Comparison of ENCODE assay signal across 18 mouse cellular contexts in genomic region chr1:125837507-125837906, GRCm38 (mm10).
DNase-seq lines count a peak whose midpoint lies in the region; ATAC-seq and TF ChIP-seq lines count a peak whose summit lies in the region.
"Had no signal": no experiment of that assay in that cellular context is flagged by ENCODE, and none has a peak within 500 bp of the region (broad histone marks: within the 10 kb centered on the region; RNA-seq: fewer than 3 reads in every experiment).

No protein-coding gene starts in this region.

- no peak overlapping the region for H3K4me2 ChIP-seq in liver, embryonic 16.5 days (ENCODE audit: low read depth, low read length)
- H3K4me2 ChIP-seq in liver, embryonic 11.5 days = no peak overlapping the region
- no peak overlapping the region for H3K4me2 ChIP-seq in embryonic facial prominence, embryonic 11.5 days (ENCODE audit: low read depth, low read length)
- H3K4me2 ChIP-seq in intestine, embryonic 15.5 days (replicated peaks) = no peak overlapping the region
- no peak overlapping the region for H3K4me2 ChIP-seq in liver, postnatal 0 days (ENCODE audit: low read depth, low read length)
- H3K4me2 ChIP-seq: forebrain, embryonic 13.5 days; heart, embryonic 13.5 days; hindbrain, embryonic 15.5 days had no signal

- DNase-seq in liver, embryonic 11.5 days (ENCODE audit: low spot score) = no peak
- DNase-seq in embryonic facial prominence, embryonic 11.5 days (ENCODE audit: low spot score) = peak; percentile 17
- peak; percentile 46 for DNase-seq in liver, postnatal 0 days
- no peak for DNase-seq in embryo, embryonic 11 days
- no peak for DNase-seq in layer of hippocampus, postnatal 36 days
- DNase-seq: adrenal gland, adult 8-10 months; adrenal gland, postnatal 36 days; cerebellum, adult 2 months; forebrain, postnatal 0 days; gastrocnemius, adult 2 months; gastrocnemius, postnatal 25 days; heart, adult 11 months; heart, postnatal 36 days had no signal

- H3K9ac ChIP-seq in liver, embryonic 16.5 days (ENCODE audit: low read depth, low read length) = no peak overlapping the region
- H3K9ac ChIP-seq in liver, embryonic 11.5 days (ENCODE audit: low read depth, low read length) = no peak overlapping the region
- H3K9ac ChIP-seq in embryonic facial prominence, embryonic 11.5 days (replicated peaks; ENCODE audit: low read length) = no peak overlapping the region
- H3K9ac ChIP-seq in intestine, embryonic 15.5 days = no peak overlapping the region
- H3K9ac ChIP-seq in liver, postnatal 0 days (replicated peaks) = no peak overlapping the region
- H3K9ac ChIP-seq: forebrain, embryonic 13.5 days; forebrain, postnatal 0 days; heart, embryonic 13.5 days; hindbrain, embryonic 15.5 days had no signal

- 42% methylated on average over 1 of the region's 1 CpGs for WGBS in liver, embryonic 16.5 days (ENCODE audit: insufficient replicate concordance)
- WGBS in liver, embryonic 11.5 days = 52% methylated on average over 1 of the region's 1 CpGs
- WGBS in embryonic facial prominence, embryonic 11.5 days = 19% methylated on average over 1 of the region's 1 CpGs
- WGBS in intestine, embryonic 15.5 days = 17% methylated on average over 1 of the region's 1 CpGs
- 30% methylated on average over 1 of the region's 1 CpGs for WGBS in liver, postnatal 0 days (ENCODE audit: insufficient replicate concordance)

- peak; percentile 60; the same call in 1 of the 2 replicates for ATAC-seq in liver, embryonic 16.5 days (ENCODE audit: low read depth)
- ATAC-seq in liver, embryonic 11.5 days (replicated peaks; ENCODE audit: low FRiP score) = no peak
- ATAC-seq in embryonic facial prominence, embryonic 11.5 days (replicated peaks; ENCODE audit: insufficient number of reproducible peaks, low FRiP score, low TSS enrichment, low read depth) = no peak
- peak; percentile 65 for ATAC-seq in intestine, embryonic 15.5 days
- ATAC-seq in liver, postnatal 0 days = no peak
- ATAC-seq: forebrain, embryonic 13.5 days; forebrain, postnatal 0 days had no signal

- H3K4me1 ChIP-seq in liver, embryonic 16.5 days (ENCODE audit: control insufficient read depth, low read depth, low read length) = no peaks in the 10 kb centered on the region
- no peaks in the 10 kb centered on the region for H3K4me1 ChIP-seq in liver, embryonic 11.5 days (replicated peaks; ENCODE audit: control insufficient read depth, insufficient read depth, low read length)
- no peaks in the 10 kb centered on the region for H3K4me1 ChIP-seq in embryonic facial prominence, embryonic 11.5 days (ENCODE audit: control insufficient read depth, insufficient read depth, low read length)
- H3K4me1 ChIP-seq in intestine, embryonic 15.5 days (replicated peaks) = no peaks in the 10 kb centered on the region
- H3K4me1 ChIP-seq in liver, postnatal 0 days (ENCODE audit: insufficient read depth) = no peaks in the 10 kb centered on the region

- H3K27ac ChIP-seq in liver, embryonic 16.5 days (ENCODE audit: low read length) = no peak overlapping the region
- no peak overlapping the region for H3K27ac ChIP-seq in liver, embryonic 11.5 days (ENCODE audit: low read depth, low read length)
- H3K27ac ChIP-seq in embryonic facial prominence, embryonic 11.5 days (replicated peaks; ENCODE audit: low read depth, low read length) = no peak overlapping the region
- no peak overlapping the region for H3K27ac ChIP-seq in intestine, embryonic 15.5 days
- H3K27ac ChIP-seq in liver, postnatal 0 days (ENCODE audit: low read depth) = no peak overlapping the region
- H3K27ac ChIP-seq: forebrain, embryonic 13.5 days; gastrocnemius, adult 2 months; heart, embryonic 13.5 days; hindbrain, embryonic 15.5 days had no signal

- no peak overlapping the region for H3K4me3 ChIP-seq in liver, embryonic 16.5 days (ENCODE audit: low read depth, low read length)
- no peak overlapping the region for H3K4me3 ChIP-seq in liver, embryonic 11.5 days (ENCODE audit: low read depth, low read length)
- H3K4me3 ChIP-seq in embryonic facial prominence, embryonic 11.5 days (ENCODE audit: low read depth, low read length) = no peak overlapping the region
- no peak overlapping the region for H3K4me3 ChIP-seq in intestine, embryonic 15.5 days (replicated peaks)
- no peak overlapping the region for H3K4me3 ChIP-seq in liver, postnatal 0 days (ENCODE audit: low read depth, low read length)
- H3K4me3 ChIP-seq: forebrain, embryonic 13.5 days; gastrocnemius, adult 2 months; heart, embryonic 13.5 days; hindbrain, embryonic 15.5 days had no signal

- no peaks in the 10 kb centered on the region for H3K27me3 ChIP-seq in liver, embryonic 16.5 days (ENCODE audit: control insufficient read depth, insufficient read depth, low read depth, low read length)
- H3K27me3 ChIP-seq in liver, embryonic 11.5 days (replicated peaks; ENCODE audit: control insufficient read depth, insufficient read depth, low read length) = no peaks in the 10 kb centered on the region
- H3K27me3 ChIP-seq in embryonic facial prominence, embryonic 11.5 days (ENCODE audit: control insufficient read depth, insufficient read depth, low read length) = no peaks in the 10 kb centered on the region
- H3K27me3 ChIP-seq in intestine, embryonic 15.5 days (replicated peaks) = no peaks in the 10 kb centered on the region
- H3K27me3 ChIP-seq in liver, postnatal 0 days (ENCODE audit: insufficient read depth, low read length) = no peaks in the 10 kb centered on the region
- H3K27me3 ChIP-seq: forebrain, embryonic 13.5 days; heart, embryonic 13.5 days; hindbrain, embryonic 15.5 days had no signal

- no peaks in the 10 kb centered on the region for H3K36me3 ChIP-seq in liver, embryonic 16.5 days (ENCODE audit: control insufficient read depth, insufficient read depth)
- no peaks in the 10 kb centered on the region for H3K36me3 ChIP-seq in liver, embryonic 11.5 days (ENCODE audit: control insufficient read depth, insufficient read depth, low read length)
- no peaks in the 10 kb centered on the region for H3K36me3 ChIP-seq in embryonic facial prominence, embryonic 11.5 days (replicated peaks; ENCODE audit: control insufficient read depth, insufficient read depth, low read depth, low read length)
- H3K36me3 ChIP-seq in intestine, embryonic 15.5 days = no peaks in the 10 kb centered on the region
- H3K36me3 ChIP-seq in liver, postnatal 0 days (replicated peaks; ENCODE audit: insufficient read depth, low read length) = no peaks in the 10 kb centered on the region
- H3K36me3 ChIP-seq: heart, embryonic 13.5 days; hindbrain, embryonic 15.5 days had no signal

- TF ChIP-seq CTCF in liver, postnatal 0 days (IDR thresholded peaks at IDR 0.05; ENCODE audit: low read depth) = no peak

- H3K9me3 ChIP-seq in liver, embryonic 16.5 days (replicated peaks; ENCODE audit: control insufficient read depth, low read length) = no peaks in the 10 kb centered on the region
- H3K9me3 ChIP-seq in liver, embryonic 11.5 days (ENCODE audit: control insufficient read depth, low read length) = no peaks in the 10 kb centered on the region
- no peaks in the 10 kb centered on the region for H3K9me3 ChIP-seq in embryonic facial prominence, embryonic 11.5 days (replicated peaks; ENCODE audit: control insufficient read depth, low read length)
- H3K9me3 ChIP-seq in intestine, embryonic 15.5 days = no peaks in the 10 kb centered on the region
- no peaks in the 10 kb centered on the region for H3K9me3 ChIP-seq in liver, postnatal 0 days (ENCODE audit: low read length)
- H3K9me3 ChIP-seq: forebrain, embryonic 13.5 days; heart, embryonic 13.5 days; hindbrain, embryonic 15.5 days had no signal

- TF ChIP-seq EP300 in liver, postnatal 0 days (IDR thresholded peaks at IDR 0.05; ENCODE audit: low read depth) = no peak

Comparison
In these comparisons a context has a peak if more than half of its experiments do, and no peak if none do; other contexts are left out.
1. ATAC-seq: peak in liver, embryonic 16.5 days (single experiment) and intestine, embryonic 15.5 days (single experiment); none in liver, embryonic 11.5 days (single experiment), embryonic facial prominence, embryonic 11.5 days (single experiment) and liver, postnatal 0 days (single experiment).
2. DNase-seq: peak in embryonic facial prominence, embryonic 11.5 days (single experiment) and liver, postnatal 0 days (single experiment); none in liver, embryonic 11.5 days (single experiment), embryo, embryonic 11 days (single experiment) and layer of hippocampus, postnatal 36 days (0 of 2).